Mouse (Mus musculus): ENCODE results near the gene Gm7075. TPM values are rescaled to one million over a fixed set of nuclear protein-coding genes. Genes with fewer than 3 reads are reported as not detected.
"Not testable (repeated sequence)": the region's sequence is repeated elsewhere in the genome, so short reads cannot be mapped to it uniquely, and the experiment has no call there.

The Gm7075 gene
- not detected in 2 replicates for polyA plus RNA-seq (2016; fragmentation: Nextera tagmentation; extraction: Ambion mirVana)

DNA sequence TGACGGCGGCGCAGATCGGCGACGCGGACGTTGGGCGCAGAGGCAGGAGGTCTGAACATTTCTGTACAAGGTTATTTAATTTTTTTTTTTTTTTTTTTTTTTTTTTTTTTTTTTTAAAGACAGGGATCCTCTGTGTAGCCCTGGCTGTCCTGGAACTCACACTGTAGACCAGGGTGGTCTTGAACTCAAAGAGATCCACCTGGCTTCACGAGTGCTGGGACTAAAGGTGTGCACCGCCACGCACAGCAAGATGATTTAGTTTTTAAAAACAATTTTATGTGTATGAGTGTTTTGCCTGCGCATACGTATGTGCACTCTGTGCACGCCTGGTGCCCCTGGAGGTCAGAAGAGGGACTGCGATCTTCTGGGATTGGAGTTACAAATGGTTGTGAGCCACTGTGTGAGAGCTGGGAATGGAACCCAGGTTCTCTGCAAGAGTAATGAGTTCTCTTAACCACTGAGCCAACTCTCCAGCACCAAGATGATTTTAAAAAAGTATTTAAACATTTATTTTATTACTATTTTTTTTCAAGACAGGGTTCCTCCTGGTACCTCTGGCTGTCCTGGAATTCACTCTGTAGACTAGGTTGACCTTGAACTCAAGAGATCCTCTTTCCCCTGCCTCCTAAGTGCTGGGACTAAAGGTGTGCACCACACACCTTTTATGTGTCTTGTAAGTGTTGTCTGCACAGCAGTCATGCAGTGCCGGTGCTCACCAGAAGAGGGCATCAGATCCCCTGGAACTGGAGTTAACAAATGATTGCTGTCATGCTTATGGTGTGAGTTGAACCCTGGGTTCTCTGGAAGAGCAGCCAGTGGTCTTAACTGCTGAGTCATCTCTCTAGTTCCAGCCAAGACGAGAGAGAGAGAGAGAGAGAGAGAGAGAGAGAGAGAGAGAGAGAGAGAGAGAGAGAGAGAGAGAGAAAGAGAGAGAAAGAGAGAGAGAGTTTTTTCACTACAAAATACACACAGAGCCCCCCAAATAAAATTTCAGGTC is at the start of gene Gm7075:
TSS of gene Gm7075 (minus strand) at position 51 of the 997 bp plus-strand sequence.
- Histone ChIP-seq H3K4me1 (no peaks in the 10 kb centered on the region), H3K27me3 (ENCODE audit: low read depth, poor library complexity, severe bottlenecking) (no peaks in the 10 kb centered on the region), H3K27ac (no peak within 1 kb of the TSS), H3K9me3 (replicated peaks) (no peaks in the 10 kb centered on the region), H3K4me3 (no peak within 1 kb of the TSS), H3K36me3 (no peaks in the 10 kb centered on the region)
- WGBS: 86% methylated on average over 18 of the region's 18 CpGs
- peak; percentile 49 for DNase-seq (ENCODE audit: low spot score)

DNA sequence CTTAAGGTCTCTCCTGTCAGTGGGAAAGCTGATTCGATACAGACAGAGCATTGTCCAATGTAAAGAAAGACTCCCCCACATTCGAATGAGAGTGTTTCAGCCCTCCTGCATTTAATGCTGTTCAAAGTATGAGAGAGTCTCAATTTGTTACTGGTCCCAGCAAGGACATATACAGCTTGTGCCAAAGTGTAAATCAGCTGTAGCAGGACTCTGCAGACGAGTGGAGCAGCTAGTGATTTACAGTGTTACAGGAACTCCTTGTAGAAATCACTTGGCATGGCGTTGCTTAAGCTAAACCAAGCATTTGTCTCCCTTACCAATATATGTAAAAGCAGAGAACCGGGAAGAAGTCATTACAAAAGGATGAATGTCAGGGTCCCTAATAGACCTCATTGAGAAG is 39.3 kb upstream of the Gm7075 start:
- H3K27me3 ChIP-seq (ENCODE audit: low read depth, poor library complexity, severe bottlenecking): no peaks in the 10 kb centered on the region
- 78% methylated on average over 5 of the region's 5 CpGs for WGBS
- no peak overlapping the region for H3K27ac ChIP-seq
- H3K4me3 ChIP-seq: no peak overlapping the region
- H3K9me3 ChIP-seq (replicated peaks): no peaks in the 10 kb centered on the region
- no peaks in the 10 kb centered on the region for H3K4me1 ChIP-seq
- no peak for DNase-seq (ENCODE audit: low spot score)
- H3K36me3 ChIP-seq: no peaks in the 10 kb centered on the region

DNA sequence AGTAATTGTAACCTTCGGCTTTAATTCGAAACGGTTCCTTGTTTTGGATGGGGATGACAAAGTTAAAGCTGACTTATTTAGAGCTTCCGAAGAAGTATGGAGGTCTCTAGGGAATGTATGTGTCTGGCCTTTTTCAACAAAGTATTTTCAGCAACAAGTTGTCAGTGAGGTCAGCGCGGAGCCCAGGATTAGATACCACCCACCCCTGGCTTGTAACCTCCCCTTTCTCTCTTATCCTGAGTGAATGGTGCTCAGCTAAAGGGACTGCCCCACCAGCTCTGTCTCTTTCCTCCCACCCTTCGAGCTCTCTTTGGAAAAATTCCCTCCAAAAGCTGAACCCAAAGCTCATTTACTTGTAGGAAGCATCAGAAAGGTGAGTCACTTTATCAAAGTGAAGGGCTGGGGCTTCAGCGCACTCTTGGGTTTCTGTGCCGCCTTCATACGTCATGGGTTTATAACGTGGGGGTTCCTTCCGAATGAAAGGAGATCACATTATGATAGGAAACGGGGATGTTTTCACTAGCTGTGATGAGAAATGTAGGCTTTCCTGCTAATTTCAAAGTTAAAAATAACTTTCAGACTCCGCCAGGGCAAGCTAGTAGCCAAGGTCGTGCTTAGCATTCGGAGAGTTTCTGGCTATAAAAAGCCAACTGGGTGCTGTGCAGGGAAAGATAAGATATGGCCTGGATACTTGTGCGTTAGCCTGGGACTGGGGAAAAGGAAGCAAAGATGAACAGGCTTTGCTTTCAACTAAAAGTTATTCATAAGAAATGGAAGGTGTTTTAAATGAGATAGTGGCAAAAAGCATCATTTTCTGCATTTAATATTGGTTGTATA is 35.9 kb upstream of the Gm7075 start:
- Histone ChIP-seq H3K9me3 (replicated peaks) (no peaks in the 10 kb centered on the region), H3K4me1 (no peaks in the 10 kb centered on the region), H3K27me3 (ENCODE audit: low read depth, poor library complexity, severe bottlenecking) (no peaks in the 10 kb centered on the region), H3K27ac (no peak overlapping the region), H3K36me3 (no peaks in the 10 kb centered on the region), H3K4me3 (no peak overlapping the region)
- DNase-seq (ENCODE audit: low spot score): no peak
- WGBS: 76% methylated on average over 17 of the region's 17 CpGs

- no peak overlapping the region for H3K27ac ChIP-seq
- H3K9me3 ChIP-seq (replicated peaks): no peaks in the 10 kb centered on the region
- WGBS: 72% methylated on average over 8 of the region's 8 CpGs
- DNase-seq (ENCODE audit: low spot score): no peak
- no peak overlapping the region for H3K4me3 ChIP-seq
- no peaks in the 10 kb centered on the region for H3K4me1 ChIP-seq
- no peaks in the 10 kb centered on the region for H3K36me3 ChIP-seq
- no peaks in the 10 kb centered on the region for H3K27me3 ChIP-seq (ENCODE audit: low read depth, poor library complexity, severe bottlenecking)
Measured at GRCm38 (mm10) chr10:63455110-63455878, 33.7 kb upstream of the Gm7075 start.

DNA sequence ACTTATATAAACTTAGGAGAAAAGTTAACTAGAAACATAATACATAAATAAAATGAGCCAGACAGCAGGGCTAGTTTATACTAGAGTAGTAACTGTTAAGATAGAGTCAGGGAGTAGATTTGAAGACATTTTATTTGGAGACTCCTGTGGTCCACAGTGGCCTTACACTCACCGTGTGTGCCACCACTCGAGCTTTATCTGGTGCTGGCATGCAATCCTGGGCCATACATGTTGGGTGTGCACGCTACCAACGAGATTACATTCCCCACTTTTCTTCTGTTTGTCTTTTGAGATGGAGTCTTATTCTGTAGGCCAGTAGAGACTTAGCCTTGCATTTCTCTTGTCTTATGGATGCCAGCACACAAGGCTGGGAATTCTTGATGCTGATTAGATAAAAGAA is 32.3 kb upstream of the Gm7075 start:
- no peak overlapping the region for H3K4me3 ChIP-seq
- no peaks in the 10 kb centered on the region for H3K4me1 ChIP-seq
- no peaks in the 10 kb centered on the region for H3K36me3 ChIP-seq
- WGBS: 91% methylated on average over 4 of the region's 4 CpGs
- H3K27ac ChIP-seq: no peak overlapping the region
- H3K9me3 ChIP-seq (replicated peaks): no peaks in the 10 kb centered on the region
- no peak for DNase-seq (ENCODE audit: low spot score)
- H3K27me3 ChIP-seq (ENCODE audit: low read depth, poor library complexity, severe bottlenecking): no peaks in the 10 kb centered on the region

DNA sequence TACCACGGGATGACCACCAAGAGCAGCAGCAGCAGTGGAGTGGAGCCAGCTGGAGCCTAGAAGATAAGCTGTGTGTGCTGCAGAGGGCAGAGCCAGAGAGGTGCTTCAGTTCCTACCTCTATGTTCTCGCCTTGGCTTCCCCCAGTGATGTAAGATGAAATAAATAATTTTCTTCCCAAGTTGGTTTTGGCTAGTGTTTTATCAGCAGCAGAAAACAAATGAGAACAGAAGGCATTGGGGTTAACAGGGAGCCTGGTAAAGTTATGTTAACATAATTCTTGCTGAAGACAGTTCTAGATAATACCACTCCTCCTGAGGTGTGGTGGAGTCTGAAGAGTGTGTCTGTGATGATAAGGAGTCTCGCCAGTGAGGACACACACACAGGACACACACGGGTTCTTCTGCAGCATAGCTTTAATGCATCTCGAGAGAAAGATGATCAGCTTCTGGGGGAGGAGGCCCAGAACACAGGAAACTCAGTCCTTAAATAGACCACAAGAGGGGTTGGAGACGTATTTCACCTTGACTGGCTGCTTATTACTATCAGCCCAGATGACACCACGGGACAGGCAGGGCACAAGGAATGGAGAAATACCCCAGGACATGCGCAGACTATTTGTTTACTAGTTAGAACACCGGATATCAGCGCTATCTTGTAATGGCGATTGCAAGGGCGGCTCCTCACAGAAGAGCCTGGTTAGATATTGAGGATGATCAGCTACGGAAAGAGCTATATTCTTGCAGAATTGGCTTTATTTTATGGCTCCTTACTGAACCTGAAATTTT is 23.2 kb upstream of the Gm7075 start:
- 93% methylated on average over 13 of the region's 13 CpGs for WGBS
- H3K27me3 ChIP-seq (ENCODE audit: low read depth, poor library complexity, severe bottlenecking); H3K4me1 ChIP-seq; H3K9me3 ChIP-seq (replicated peaks); H3K27ac ChIP-seq; H3K36me3 ChIP-seq; DNase-seq (ENCODE audit: low spot score); H3K4me3 ChIP-seq: not testable (repeated sequence)

- H3K4me1 ChIP-seq: no peaks in the 10 kb centered on the region
- H3K27me3 ChIP-seq (ENCODE audit: low read depth, poor library complexity, severe bottlenecking): no peaks in the 10 kb centered on the region
- H3K36me3 ChIP-seq: no peaks in the 10 kb centered on the region
- WGBS: 74% methylated on average over 7 of the region's 7 CpGs
- no peak for DNase-seq (ENCODE audit: low spot score)
- H3K4me3 ChIP-seq: no peak overlapping the region
- no peak overlapping the region for H3K27ac ChIP-seq
- H3K9me3 ChIP-seq (replicated peaks): no peaks in the 10 kb centered on the region
Measured at GRCm38 (mm10) chr10:63439694-63440228, 18.2 kb upstream of the Gm7075 start.

DNA sequence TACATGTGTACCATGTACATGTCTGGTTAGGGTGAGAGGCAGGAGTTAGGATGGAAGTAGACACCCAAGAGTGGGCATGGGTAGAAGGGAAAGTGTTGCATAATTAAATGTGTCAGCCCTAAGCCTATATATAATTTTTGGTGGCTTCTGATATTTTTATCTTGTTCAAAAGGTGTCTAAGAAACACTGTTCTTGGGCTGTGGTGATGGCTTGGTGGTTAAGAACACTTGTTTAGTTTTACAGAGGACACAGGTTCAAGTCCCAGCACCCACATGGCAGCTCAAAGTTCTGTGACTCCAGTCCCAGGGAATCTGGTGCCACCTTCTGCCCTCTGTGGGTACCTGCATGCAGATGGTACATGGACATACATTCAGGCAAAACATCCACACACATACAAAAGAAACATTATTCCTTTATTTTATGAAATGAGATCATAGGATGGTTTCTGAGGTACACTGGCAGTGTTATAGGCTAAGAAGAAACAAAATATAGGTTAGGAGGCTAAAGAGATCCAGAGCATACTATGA is 17.2 kb upstream of the Gm7075 start:
- H3K36me3 ChIP-seq: no peaks in the 10 kb centered on the region
- H3K27ac ChIP-seq: no peak overlapping the region
- no peak overlapping the region for H3K4me3 ChIP-seq
- no peaks in the 10 kb centered on the region for H3K9me3 ChIP-seq (replicated peaks)
- no peaks in the 10 kb centered on the region for H3K4me1 ChIP-seq
- H3K27me3 ChIP-seq (ENCODE audit: low read depth, poor library complexity, severe bottlenecking): no peaks in the 10 kb centered on the region
- DNase-seq (ENCODE audit: low spot score): no peak

DNA sequence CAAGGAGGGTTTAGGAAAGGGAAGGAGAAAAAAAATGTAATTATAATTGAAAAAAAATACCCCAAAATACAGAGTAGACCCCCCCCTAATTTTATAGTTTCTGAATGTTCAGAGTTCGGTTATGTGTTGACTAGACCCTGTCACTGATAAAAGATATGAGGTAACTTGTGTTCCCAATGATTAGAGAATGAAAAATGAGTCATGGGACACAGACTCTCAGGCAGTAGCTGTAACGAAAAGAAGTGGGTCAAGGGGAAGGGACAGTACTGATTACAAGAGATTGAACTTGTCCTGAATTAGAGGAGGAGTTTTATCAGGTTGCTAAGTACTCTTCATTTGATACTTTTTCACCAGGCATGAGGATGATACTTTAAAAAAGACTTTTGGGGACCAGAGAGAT is 11.3 kb upstream of the Gm7075 start:
- H3K9me3 ChIP-seq (replicated peaks): no peaks in the 10 kb centered on the region
- H3K27ac ChIP-seq: no peak overlapping the region
- H3K36me3 ChIP-seq: no peaks in the 10 kb centered on the region
- DNase-seq (ENCODE audit: low spot score): no peak
- H3K4me1 ChIP-seq: no peaks in the 10 kb centered on the region
- no peaks in the 10 kb centered on the region for H3K27me3 ChIP-seq (ENCODE audit: low read depth, poor library complexity, severe bottlenecking)
- 79% methylated on average over 2 of the region's 2 CpGs for WGBS
- H3K4me3 ChIP-seq: no peak overlapping the region

- H3K27me3 ChIP-seq (ENCODE audit: low read depth, poor library complexity, severe bottlenecking): no peaks in the 10 kb centered on the region
- DNase-seq (ENCODE audit: low spot score): no peak
- WGBS: 94% methylated on average over 8 of the region's 8 CpGs
- H3K4me3 ChIP-seq: no peak overlapping the region
- H3K9me3 ChIP-seq (replicated peaks): no peaks in the 10 kb centered on the region
- H3K4me1 ChIP-seq: no peaks in the 10 kb centered on the region
- H3K27ac ChIP-seq: no peak overlapping the region
- no peaks in the 10 kb centered on the region for H3K36me3 ChIP-seq
Measured at GRCm38 (mm10) chr10:63432099-63432498, 10.5 kb upstream of the Gm7075 start.

DNA sequence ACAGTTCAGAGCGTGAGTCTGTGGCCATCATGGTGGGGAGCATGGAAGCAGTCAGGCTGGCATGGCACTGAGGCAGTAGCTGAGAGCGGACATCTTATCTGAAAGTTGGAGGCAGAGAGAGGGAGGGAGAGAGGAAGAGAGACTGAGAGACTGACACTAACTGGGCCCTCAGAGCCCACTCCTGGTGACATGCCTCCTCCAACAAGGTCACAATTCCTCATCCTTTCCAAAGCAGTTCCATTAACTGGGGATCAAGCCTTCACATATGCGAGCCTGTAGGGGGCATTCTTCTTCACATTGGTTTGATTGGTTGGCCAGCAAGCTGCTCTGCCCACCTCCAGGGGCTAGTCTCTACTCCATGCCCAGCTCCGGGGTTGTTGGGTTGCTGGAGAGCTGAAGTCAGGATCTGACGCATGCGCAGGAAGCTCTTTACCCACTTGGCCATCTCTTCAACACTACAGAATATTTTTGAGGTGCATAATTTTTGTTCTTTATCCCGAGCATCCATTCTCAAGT is 9.7 kb upstream of the Gm7075 start:
- Histone ChIP-seq H3K27me3 (ENCODE audit: low read depth, poor library complexity, severe bottlenecking) (no peaks in the 10 kb centered on the region), H3K4me1 (no peaks in the 10 kb centered on the region), H3K4me3 (no peak overlapping the region), H3K9me3 (replicated peaks) (no peaks in the 10 kb centered on the region), H3K36me3 (no peaks in the 10 kb centered on the region), H3K27ac (no peak overlapping the region)
- 94% methylated on average over 7 of the region's 7 CpGs for WGBS
- DNase-seq (ENCODE audit: low spot score): no peak

Data from limb, embryonic 10.5 days (tissue).